Mouse (Mus musculus): ENCODE data around the gene Myh14. TPM values are rescaled to one million over a fixed set of nuclear protein-coding genes. Genes with fewer than 3 reads are reported as not detected.

The Myh14 gene
- polyA plus RNA-seq, 1 experiment, result 0.02 TPM

- peak overlapping the region; percentile 17 for H3K4me3 ChIP-seq (replicated peaks)
- H3K36me3 ChIP-seq (replicated peaks; ENCODE audit: low read length), result no peaks in the 10 kb centered on the region
- H3K27me3 ChIP-seq (replicated peaks), result peaks cover 96% of the 10 kb centered on the region
- peaks cover 66% of the 10 kb centered on the region for H3K4me1 ChIP-seq
- no peak for TF ChIP-seq FLI1 (IDR thresholded peaks at IDR 0.05; ENCODE audit: low read length)
- TF ChIP-seq GATA1 (IDR thresholded peaks at IDR 0.05; ENCODE audit: borderline replicate concordance, low read length), result no peak
- H3K9me3 ChIP-seq, result peaks cover 15% of the 10 kb centered on the region
These were observed 80.7 kb downstream of the Myh14 start for GRCm38 (mm10) chr7:44589946-44590345.

- Histone ChIP-seq H3K4me3 (replicated peaks) (peak overlapping the region; percentile 89), H3K36me3 (replicated peaks; ENCODE audit: low read length) (no peaks in the 10 kb centered on the region), H3K27me3 (replicated peaks) (peaks cover 97% of the 10 kb centered on the region), H3K4me1 (peaks cover 68% of the 10 kb centered on the region), H3K9me3 (peaks cover 23% of the 10 kb centered on the region)
- no peak for TF ChIP-seq GATA1 (IDR thresholded peaks at IDR 0.05; ENCODE audit: borderline replicate concordance, low read length)
- no peak for TF ChIP-seq FLI1 (IDR thresholded peaks at IDR 0.05; ENCODE audit: low read length)
These were observed 81.5 kb downstream of the Myh14 start for GRCm38 (mm10) chr7:44589149-44589548.

GRCm38 (mm10) chr7:44588338-44588737, 82.3 kb downstream of the Myh14 start:
- TF ChIP-seq FLI1 (IDR thresholded peaks at IDR 0.05; ENCODE audit: low read length) (no peak), GATA1 (IDR thresholded peaks at IDR 0.05; ENCODE audit: borderline replicate concordance, low read length) (no peak)
- peaks cover 62% of the 10 kb centered on the region for H3K4me1 ChIP-seq
- peaks cover 23% of the 10 kb centered on the region for H3K9me3 ChIP-seq
- H3K27me3 ChIP-seq (replicated peaks), result peaks cover 90% of the 10 kb centered on the region
- H3K4me3 ChIP-seq (replicated peaks), result peak overlapping the region; percentile 53
- no peaks in the 10 kb centered on the region for H3K36me3 ChIP-seq (replicated peaks; ENCODE audit: low read length)

GRCm38 (mm10) chr7:44587676-44588075, 83.0 kb downstream of the Myh14 start:
- peaks cover 1% of the 10 kb centered on the region for H3K36me3 ChIP-seq (replicated peaks; ENCODE audit: low read length)
- no peak for TF ChIP-seq FLI1 (IDR thresholded peaks at IDR 0.05; ENCODE audit: low read length)
- no peak for TF ChIP-seq GATA1 (IDR thresholded peaks at IDR 0.05; ENCODE audit: borderline replicate concordance, low read length)
- H3K4me3 ChIP-seq (replicated peaks), result no peak overlapping the region
- H3K9me3 ChIP-seq, result peaks cover 23% of the 10 kb centered on the region
- peaks cover 89% of the 10 kb centered on the region for H3K27me3 ChIP-seq (replicated peaks)
- H3K4me1 ChIP-seq, result peaks cover 59% of the 10 kb centered on the region

GRCm38 (mm10) chr7:44586930-44587329, 83.7 kb downstream of the Myh14 start:
- H3K4me3 ChIP-seq (replicated peaks), result peak overlapping the region; percentile 71
- TF ChIP-seq GATA1 (IDR thresholded peaks at IDR 0.05; ENCODE audit: borderline replicate concordance, low read length) (no peak), FLI1 (IDR thresholded peaks at IDR 0.05; ENCODE audit: low read length) (no peak)
- H3K36me3 ChIP-seq (replicated peaks; ENCODE audit: low read length), result peaks cover 6% of the 10 kb centered on the region
- H3K9me3 ChIP-seq, result peaks cover 23% of the 10 kb centered on the region
- peaks cover 85% of the 10 kb centered on the region for H3K27me3 ChIP-seq (replicated peaks)
- H3K4me1 ChIP-seq, result peaks cover 66% of the 10 kb centered on the region

- peak overlapping the region; percentile 71 for H3K4me3 ChIP-seq (replicated peaks)
- H3K9me3 ChIP-seq, result peaks cover 23% of the 10 kb centered on the region
- H3K36me3 ChIP-seq (replicated peaks; ENCODE audit: low read length), result peaks cover 6% of the 10 kb centered on the region
- peaks cover 67% of the 10 kb centered on the region for H3K4me1 ChIP-seq
- peaks cover 82% of the 10 kb centered on the region for H3K27me3 ChIP-seq (replicated peaks)
- TF ChIP-seq GATA1 (IDR thresholded peaks at IDR 0.05; ENCODE audit: borderline replicate concordance, low read length) (no peak), FLI1 (IDR thresholded peaks at IDR 0.05; ENCODE audit: low read length) (no peak)
These were observed 84.1 kb downstream of the Myh14 start for GRCm38 (mm10) chr7:44586518-44586917.

GRCm38 (mm10) chr7:44585606-44586005, 85.0 kb downstream of the Myh14 start:
- TF ChIP-seq GATA1 (IDR thresholded peaks at IDR 0.05; ENCODE audit: borderline replicate concordance, low read length) (no peak), FLI1 (IDR thresholded peaks at IDR 0.05; ENCODE audit: low read length) (no peak)
- H3K27me3 ChIP-seq (replicated peaks), result peaks cover 78% of the 10 kb centered on the region

GRCm38 (mm10) chr7:44584921-44585320, 85.7 kb downstream of the Myh14 start:
- Histone ChIP-seq H3K27me3 (replicated peaks) (peaks cover 71% of the 10 kb centered on the region), H3K4me1 (peaks cover 54% of the 10 kb centered on the region), H3K4me3 (replicated peaks) (no peak overlapping the region), H3K9me3 (peaks cover 25% of the 10 kb centered on the region), H3K36me3 (replicated peaks; ENCODE audit: low read length) (peaks cover 6% of the 10 kb centered on the region)
- no peak for TF ChIP-seq GATA1 (IDR thresholded peaks at IDR 0.05; ENCODE audit: borderline replicate concordance, low read length)
- no peak for TF ChIP-seq FLI1 (IDR thresholded peaks at IDR 0.05; ENCODE audit: low read length)

More at GRCm38 (mm10) chr7:44585606-44586005, 85.0 kb downstream of the Myh14 start:
- Histone ChIP-seq H3K4me1 (peaks cover 61% of the 10 kb centered on the region), H3K9me3 (peaks cover 25% of the 10 kb centered on the region), H3K4me3 (replicated peaks) (no peak overlapping the region), H3K36me3 (replicated peaks; ENCODE audit: low read length) (peaks cover 6% of the 10 kb centered on the region)

GRCm38 (mm10) chr7:44584265-44584804, 86.3 kb downstream of the Myh14 start:
- TF ChIP-seq GATA1 (IDR thresholded peaks at IDR 0.05; ENCODE audit: borderline replicate concordance, low read length), result no peak
- TF ChIP-seq FLI1 (IDR thresholded peaks at IDR 0.05; ENCODE audit: low read length), result no peak
- Histone ChIP-seq H3K4me3 (replicated peaks) (no peak overlapping the region), H3K27me3 (replicated peaks) (peaks cover 66% of the 10 kb centered on the region), H3K9me3 (peaks cover 25% of the 10 kb centered on the region), H3K4me1 (peaks cover 48% of the 10 kb centered on the region), H3K36me3 (replicated peaks; ENCODE audit: low read length) (peaks cover 6% of the 10 kb centered on the region)

GRCm38 (mm10) chr7:44583146-44583545, 87.5 kb downstream of the Myh14 start:
- Histone ChIP-seq H3K4me1 (peaks cover 36% of the 10 kb centered on the region), H3K9me3 (peaks cover 28% of the 10 kb centered on the region), H3K4me3 (replicated peaks) (no peak overlapping the region), H3K27me3 (replicated peaks) (peaks cover 54% of the 10 kb centered on the region), H3K36me3 (replicated peaks; ENCODE audit: low read length) (peaks cover 6% of the 10 kb centered on the region)
- TF ChIP-seq FLI1 (IDR thresholded peaks at IDR 0.05; ENCODE audit: low read length) (no peak), GATA1 (IDR thresholded peaks at IDR 0.05; ENCODE audit: borderline replicate concordance, low read length) (no peak)

Data from megakaryocyte, embryonic 14.5 days (primary cell).